Mouse (Mus musculus): ENCODE measurements around the gene Tnxb. TPM values are rescaled to one million over a fixed set of nuclear protein-coding genes. Genes with fewer than 3 reads are reported as not detected.
"Not testable (repeated sequence)": the region's sequence is repeated elsewhere in the genome, so short reads cannot be mapped to it uniquely, and the experiment has no call there.

Tnxb gene
- polyA plus RNA-seq, 1 experiment from 2014 or later, result 0.10 TPM

GRCm38 (mm10) chr17:34740280-34740679, 69.9 kb downstream of the Tnxb start:
- no peak for DNase-seq (ENCODE audit: low spot score)
- no peaks in the 10 kb centered on the region for H3K36me3 ChIP-seq (ENCODE audit: control insufficient read depth, insufficient read depth, low read length)
- H3K9ac ChIP-seq (ENCODE audit: low read depth, low read length), result no peak overlapping the region
- no peak for ATAC-seq (replicated peaks; ENCODE audit: low FRiP score)
- no peak overlapping the region for H3K4me2 ChIP-seq
- WGBS, result 41% methylated on average over 4 of the region's 4 CpGs
- no peak overlapping the region for H3K27ac ChIP-seq (ENCODE audit: low read depth, low read length)
- no peaks in the 10 kb centered on the region for H3K9me3 ChIP-seq (ENCODE audit: control insufficient read depth, low read length)
- H3K4me1 ChIP-seq (replicated peaks; ENCODE audit: control insufficient read depth, insufficient read depth, low read length), result no peaks in the 10 kb centered on the region
- H3K27me3 ChIP-seq (replicated peaks; ENCODE audit: control insufficient read depth, insufficient read depth, low read length), result no peaks in the 10 kb centered on the region; the same call in 1 of the 2 replicates
- no peak overlapping the region for H3K4me3 ChIP-seq (ENCODE audit: low read depth, low read length)

- DNase-seq (ENCODE audit: low spot score), result no peak
- no peak within 1 kb of the TSS for H3K9ac ChIP-seq (ENCODE audit: low read depth, low read length)
- H3K27ac ChIP-seq (ENCODE audit: low read depth, low read length), result no peak within 1 kb of the TSS
- no peaks in the 10 kb centered on the region for H3K36me3 ChIP-seq (ENCODE audit: control insufficient read depth, insufficient read depth, low read length)
- no peaks in the 10 kb centered on the region; the same call in 1 of the 2 replicates for H3K27me3 ChIP-seq (replicated peaks; ENCODE audit: control insufficient read depth, insufficient read depth, low read length)
- WGBS, result 81% methylated on average over 7 of the region's 7 CpGs
- H3K4me3 ChIP-seq (ENCODE audit: low read depth, low read length), result no peak within 1 kb of the TSS
- ATAC-seq (replicated peaks; ENCODE audit: low FRiP score), result no peak
- H3K4me2 ChIP-seq, result no peak within 1 kb of the TSS
- no peaks in the 10 kb centered on the region for H3K4me1 ChIP-seq (replicated peaks; ENCODE audit: control insufficient read depth, insufficient read depth, low read length)
- H3K9me3 ChIP-seq (ENCODE audit: control insufficient read depth, low read length), result no peaks in the 10 kb centered on the region
Observed at GRCm38 (mm10) chr17:34743719-34744118, 73.4 kb downstream of the Tnxb start, which contains the start of gene C4b. Gene C4b, minus strand, starts transcription at chr17:34743882.

GRCm38 (mm10) chr17:34744206-34744605, 73.9 kb downstream of the Tnxb start:
- Histone ChIP-seq H3K4me3 (ENCODE audit: low read depth, low read length) (no peak overlapping the region), H3K27ac (ENCODE audit: low read depth, low read length) (no peak overlapping the region), H3K9ac (ENCODE audit: low read depth, low read length) (no peak overlapping the region), H3K4me2 (no peak overlapping the region), H3K9me3 (ENCODE audit: control insufficient read depth, low read length) (no peaks in the 10 kb centered on the region), H3K27me3 (replicated peaks; ENCODE audit: control insufficient read depth, insufficient read depth, low read length) (no peaks in the 10 kb centered on the region; the same call in 1 of the 2 replicates), H3K36me3 (ENCODE audit: control insufficient read depth, insufficient read depth, low read length) (no peaks in the 10 kb centered on the region), H3K4me1 (replicated peaks; ENCODE audit: control insufficient read depth, insufficient read depth, low read length) (no peaks in the 10 kb centered on the region)
- WGBS, result 68% methylated on average over 6 of the region's 6 CpGs
- ATAC-seq (replicated peaks; ENCODE audit: low FRiP score) (no peak), DNase-seq (ENCODE audit: low spot score) (no peak)

GRCm38 (mm10) chr17:34744611-34745010, 74.3 kb downstream of the Tnxb start:
- H3K9ac ChIP-seq (ENCODE audit: low read depth, low read length); H3K4me1 ChIP-seq (replicated peaks; ENCODE audit: control insufficient read depth, insufficient read depth, low read length); H3K4me3 ChIP-seq (ENCODE audit: low read depth, low read length); H3K4me2 ChIP-seq; H3K9me3 ChIP-seq (ENCODE audit: control insufficient read depth, low read length); H3K27ac ChIP-seq (ENCODE audit: low read depth, low read length); H3K36me3 ChIP-seq (ENCODE audit: control insufficient read depth, insufficient read depth, low read length); H3K27me3 ChIP-seq (replicated peaks; ENCODE audit: control insufficient read depth, insufficient read depth, low read length); DNase-seq (ENCODE audit: low spot score); ATAC-seq (replicated peaks; ENCODE audit: low FRiP score): not testable (repeated sequence)
- 83% methylated on average over 6 of the region's 6 CpGs for WGBS

- H3K4me2 ChIP-seq; H3K9me3 ChIP-seq (ENCODE audit: control insufficient read depth, low read length); DNase-seq (ENCODE audit: low spot score); ATAC-seq (replicated peaks; ENCODE audit: low FRiP score); H3K4me1 ChIP-seq (replicated peaks; ENCODE audit: control insufficient read depth, insufficient read depth, low read length); H3K27me3 ChIP-seq (replicated peaks; ENCODE audit: control insufficient read depth, insufficient read depth, low read length); H3K4me3 ChIP-seq (ENCODE audit: low read depth, low read length); H3K27ac ChIP-seq (ENCODE audit: low read depth, low read length); H3K9ac ChIP-seq (ENCODE audit: low read depth, low read length); H3K36me3 ChIP-seq (ENCODE audit: control insufficient read depth, insufficient read depth, low read length): not testable (repeated sequence)
- WGBS, result 90% methylated on average over 4 of the region's 4 CpGs
Observed at GRCm38 (mm10) chr17:34745166-34745565, 74.8 kb downstream of the Tnxb start.

GRCm38 (mm10) chr17:34746531-34746930, 76.2 kb downstream of the Tnxb start:
- no peak for ATAC-seq (replicated peaks; ENCODE audit: low FRiP score)
- no peak for DNase-seq (ENCODE audit: low spot score)
- Histone ChIP-seq H3K9me3 (ENCODE audit: control insufficient read depth, low read length) (0 out of 2 replicates have a peak, but pooled peaks cover 2% of the 10 kb centered on the region), H3K27me3 (replicated peaks; ENCODE audit: control insufficient read depth, insufficient read depth, low read length) (no peaks in the 10 kb centered on the region), H3K4me1 (replicated peaks; ENCODE audit: control insufficient read depth, insufficient read depth, low read length) (no peaks in the 10 kb centered on the region), H3K27ac (ENCODE audit: low read depth, low read length) (no peak overlapping the region), H3K9ac (ENCODE audit: low read depth, low read length) (no peak overlapping the region), H3K4me2 (no peak overlapping the region), H3K4me3 (ENCODE audit: low read depth, low read length) (no peak overlapping the region), H3K36me3 (ENCODE audit: control insufficient read depth, insufficient read depth, low read length) (no peaks in the 10 kb centered on the region)
- 63% methylated on average over 5 of the region's 5 CpGs for WGBS

GRCm38 (mm10) chr17:34761471-34761870, 91.1 kb downstream of the Tnxb start:
- H3K9ac ChIP-seq (ENCODE audit: low read depth, low read length), result no peak overlapping the region
- no peak overlapping the region for H3K4me2 ChIP-seq
- 72% methylated on average over 3 of the region's 3 CpGs for WGBS
- H3K27ac ChIP-seq (ENCODE audit: low read depth, low read length), result no peak overlapping the region
- H3K9me3 ChIP-seq (ENCODE audit: control insufficient read depth, low read length), result no peaks in the 10 kb centered on the region
- no peaks in the 10 kb centered on the region for H3K27me3 ChIP-seq (replicated peaks; ENCODE audit: control insufficient read depth, insufficient read depth, low read length)
- H3K36me3 ChIP-seq (ENCODE audit: control insufficient read depth, insufficient read depth, low read length), result no peaks in the 10 kb centered on the region
- DNase-seq (ENCODE audit: low spot score) (no peak), ATAC-seq (replicated peaks; ENCODE audit: low FRiP score) (no peak)
- no peak overlapping the region for H3K4me3 ChIP-seq (ENCODE audit: low read depth, low read length)
- no peaks in the 10 kb centered on the region for H3K4me1 ChIP-seq (replicated peaks; ENCODE audit: control insufficient read depth, insufficient read depth, low read length)

Other genes starting within 250 kb of the Tnxb start
- gene Btnl4, start 193.2 kb upstream of the Tnxb start, polyA plus RNA-seq (2014; fragmentation: Nextera tagmentation; extraction: Ambion mirVana), result not detected in 2 replicates
- gene Btnl6, start 153.2 kb upstream of the Tnxb start, polyA plus RNA-seq (2014; fragmentation: Nextera tagmentation; extraction: Ambion mirVana), result not detected in 2 replicates
- gene Notch4, start 106.3 kb upstream of the Tnxb start, polyA plus RNA-seq (2014; fragmentation: Nextera tagmentation; extraction: Ambion mirVana), result 2.2 and 4.1 TPM in 2 replicates
- gene Gpsm3, start 80.7 kb upstream of the Tnxb start, polyA plus RNA-seq (2014; fragmentation: Nextera tagmentation; extraction: Ambion mirVana), result 18.5 and 19.8 TPM in 2 replicates
- gene Pbx2, start 79.3 kb upstream of the Tnxb start, polyA plus RNA-seq (2014; fragmentation: Nextera tagmentation; extraction: Ambion mirVana), result 10.4 and 11.4 TPM in 2 replicates
- gene Ager, start 72.7 kb upstream of the Tnxb start, polyA plus RNA-seq (2014; fragmentation: Nextera tagmentation; extraction: Ambion mirVana), result 1.3 and 1.7 TPM in 2 replicates
- 109 TPM in 2 replicates for gene Rnf5, start 66.8 kb upstream of the Tnxb start, polyA plus RNA-seq (2014; fragmentation: Nextera tagmentation; extraction: Ambion mirVana)
- gene Agpat1, start 66.3 kb upstream of the Tnxb start, polyA plus RNA-seq (2014; fragmentation: Nextera tagmentation; extraction: Ambion mirVana), result 57.2 and 64.8 TPM in 2 replicates
- gene Egfl8, start 54.6 kb upstream of the Tnxb start, polyA plus RNA-seq (2014; fragmentation: Nextera tagmentation; extraction: Ambion mirVana), result 1.2 and 1.6 TPM in 2 replicates
- 23.1 and 25.8 TPM in 2 replicates for gene Ppt2, start 42.0 kb upstream of the Tnxb start, polyA plus RNA-seq (2014; fragmentation: Nextera tagmentation; extraction: Ambion mirVana)
- gene Prrt1, start 41.0 kb upstream of the Tnxb start, polyA plus RNA-seq (2014; fragmentation: Nextera tagmentation; extraction: Ambion mirVana), result not detected in 2 replicates
- 9.5 and 9.7 TPM in 2 replicates for gene Fkbpl, start 25.8 kb upstream of the Tnxb start, polyA plus RNA-seq (2014; fragmentation: Nextera tagmentation; extraction: Ambion mirVana)
- 39.9 and 48.5 TPM in 2 replicates for gene Atf6b, start 23.4 kb upstream of the Tnxb start, polyA plus RNA-seq (2014; fragmentation: Nextera tagmentation; extraction: Ambion mirVana)
- gene C4b, start 73.3 kb downstream of the Tnxb start, polyA plus RNA-seq (2014; fragmentation: Nextera tagmentation; extraction: Ambion mirVana), result 0.13 and 0.23 TPM in 2 replicates
- not detected in 2 replicates for gene Cyp21a1, start 134.0 kb downstream of the Tnxb start, polyA plus RNA-seq (2014; fragmentation: Nextera tagmentation; extraction: Ambion mirVana)
- gene Stk19, start 166.4 kb downstream of the Tnxb start, polyA plus RNA-seq (2014; fragmentation: Nextera tagmentation; extraction: Ambion mirVana), result 25.1 and 27.1 TPM in 2 replicates
- gene Dxo, start 166.5 kb downstream of the Tnxb start, polyA plus RNA-seq (2014; fragmentation: Nextera tagmentation; extraction: Ambion mirVana), result 55.4 and 56.3 TPM in 2 replicates
- gene Skiv2l, start 179.7 kb downstream of the Tnxb start, polyA plus RNA-seq (2014; fragmentation: Nextera tagmentation; extraction: Ambion mirVana), result 43.7 and 44.8 TPM in 2 replicates
- gene Nelfe, start 179.9 kb downstream of the Tnxb start, polyA plus RNA-seq (2014; fragmentation: Nextera tagmentation; extraction: Ambion mirVana), result 108 and 114 TPM in 2 replicates
- gene Cfb, start 192.0 kb downstream of the Tnxb start, polyA plus RNA-seq (2014; fragmentation: Nextera tagmentation; extraction: Ambion mirVana), result 67.6 and 74.9 TPM in 2 replicates
- 0.45 and 0.86 TPM in 2 replicates for gene Zbtb12, start 208.9 kb downstream of the Tnxb start, polyA plus RNA-seq (2014; fragmentation: Nextera tagmentation; extraction: Ambion mirVana)
- gene Gm20547, start 211.5 kb downstream of the Tnxb start, polyA plus RNA-seq (2014; fragmentation: Nextera tagmentation; extraction: Ambion mirVana), result 0.09 TPM in 1 of 2 replicates, not detected in the other
- 8.1 and 9.0 TPM in 2 replicates for gene C2, start 227.7 kb downstream of the Tnxb start, polyA plus RNA-seq (2014; fragmentation: Nextera tagmentation; extraction: Ambion mirVana)
- gene Ehmt2, start 227.9 kb downstream of the Tnxb start, polyA plus RNA-seq (2014; fragmentation: Nextera tagmentation; extraction: Ambion mirVana), result 43.6 and 50.9 TPM in 2 replicates
- gene Slc44a4, start 243.9 kb downstream of the Tnxb start, polyA plus RNA-seq (2014; fragmentation: Nextera tagmentation; extraction: Ambion mirVana), result 0.97 and 1.3 TPM in 2 replicates